Mouse (Mus musculus) spleen, adult 2 months (tissue): Measurements from ENCODE around the gene Zfp958.

Source experiments
- CTCF ChIP-seq: fragments of 200-500 bp; IDR thresholded peaks from 2 replicates; pipeline ENCODE4 v1.5.1; 2011; ENCODE audit warnings: mild to moderate bottlenecking, inconsistent platforms; ENCODE audit not compliant: insufficient read depth, insufficient read length, insufficient replicate concordance; ENCODE audit errors: extremely low read depth
- POLR2A ChIP-seq: fragments of 200-500 bp; IDR thresholded peaks from 2 replicates; pipeline ENCODE4 v1.6.1; 2011; ENCODE audit warnings: low read depth, low read length, inconsistent platforms

DNA sequence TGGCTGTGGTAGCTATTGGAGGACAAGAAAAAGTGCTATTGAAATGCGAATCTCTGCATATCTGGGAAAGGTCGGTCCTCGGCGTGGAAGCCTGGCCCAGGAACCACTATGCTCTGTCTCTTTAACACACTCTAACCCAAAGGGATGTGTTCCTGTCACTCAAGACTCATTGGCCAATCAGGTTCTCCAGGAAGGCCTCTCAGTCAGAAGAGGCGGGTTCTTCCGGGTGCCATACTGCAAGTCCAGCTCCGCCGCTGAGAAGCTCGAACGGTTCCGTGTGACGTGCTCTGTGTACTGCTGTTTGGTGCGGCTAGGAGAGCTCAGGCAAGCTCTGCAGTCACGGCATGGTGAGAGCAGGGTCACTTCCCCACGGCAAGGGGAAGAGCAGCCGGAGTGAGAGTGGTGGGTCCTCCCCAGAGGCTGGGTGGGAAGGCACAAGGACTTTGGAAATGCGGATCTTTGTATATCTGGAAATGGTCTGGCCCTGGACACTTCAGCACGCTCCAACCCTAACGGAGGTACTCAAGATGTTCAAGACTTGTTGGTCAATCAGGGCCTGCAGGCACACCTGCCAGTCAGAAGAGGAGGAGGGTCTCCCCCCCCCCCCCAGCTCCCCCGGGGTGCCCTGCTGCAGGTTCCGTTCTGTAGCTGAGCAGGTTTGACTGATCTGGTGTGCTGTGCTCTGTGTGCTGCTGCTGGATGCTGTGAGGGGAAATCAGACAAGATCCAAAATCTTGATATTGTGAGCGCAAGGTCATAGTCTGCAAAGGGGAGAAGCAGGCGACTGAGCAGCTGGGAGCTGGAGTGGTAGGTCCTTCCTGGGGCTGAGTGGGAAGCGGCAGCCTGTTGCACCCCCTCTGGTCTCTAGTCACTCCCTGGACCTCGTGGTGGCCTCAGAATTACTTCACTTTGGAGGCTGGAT is at the start of gene Zfp958:
- TF ChIP-seq CTCF, result no peak
- peak; percentile 70; the same call in 1 of the 2 replicates for TF ChIP-seq POLR2A
